Mouse (Mus musculus) cerebellum, adult 2 months (tissue): ENCODE measurements around the gene Card11.

Experiments
- CTCF ChIP-seq: fragments of 200-500 bp; IDR thresholded peaks from 2 replicates; pipeline ENCODE4 v1.5.1; 2011; ENCODE audit warnings: low read depth, mild to moderate bottlenecking, control low read depth, low read length, moderate library complexity, borderline replicate concordance; ENCODE audit not compliant: insufficient read depth
- POLR2A ChIP-seq: fragments of 200-500 bp; IDR thresholded peaks from 2 replicates; pipeline ENCODE4 v1.6.1; 2011; ENCODE audit warnings: low read length, control low read depth, borderline replicate concordance; ENCODE audit not compliant: insufficient read depth

DNA sequence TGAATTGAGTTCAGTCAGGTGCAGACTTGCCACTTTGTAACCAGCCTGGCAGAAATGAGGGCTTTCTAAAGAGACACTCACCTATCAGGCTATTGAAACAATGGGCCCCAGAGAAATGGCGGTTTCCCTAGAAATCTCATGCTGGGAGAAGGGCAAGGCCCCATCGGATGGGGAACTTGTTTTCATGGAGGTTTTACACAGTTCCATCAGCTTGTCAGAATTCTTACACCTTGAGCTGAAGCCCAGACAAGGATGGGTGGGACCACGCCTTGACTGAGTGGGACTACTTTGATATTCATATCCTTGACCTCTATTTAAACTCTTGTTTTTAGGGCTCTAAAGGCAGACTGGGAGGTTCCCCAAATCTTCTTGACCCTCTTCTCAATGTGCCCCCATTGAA is 33.9 kb upstream of the Card11 start:
- TF ChIP-seq CTCF (no peak), POLR2A (no peak)
